Mouse (Mus musculus): ENCODE data around the gene Med12l. TPM values are rescaled to one million over a fixed set of nuclear protein-coding genes. Genes with fewer than 3 reads are reported as not detected.
"Not testable (repeated sequence)": the region's sequence is repeated elsewhere in the genome, so short reads cannot be mapped to it uniquely, and the experiment has no call there.

Med12l gene
- polyA plus RNA-seq, 1 experiment, result 11.7 TPM

DNA sequence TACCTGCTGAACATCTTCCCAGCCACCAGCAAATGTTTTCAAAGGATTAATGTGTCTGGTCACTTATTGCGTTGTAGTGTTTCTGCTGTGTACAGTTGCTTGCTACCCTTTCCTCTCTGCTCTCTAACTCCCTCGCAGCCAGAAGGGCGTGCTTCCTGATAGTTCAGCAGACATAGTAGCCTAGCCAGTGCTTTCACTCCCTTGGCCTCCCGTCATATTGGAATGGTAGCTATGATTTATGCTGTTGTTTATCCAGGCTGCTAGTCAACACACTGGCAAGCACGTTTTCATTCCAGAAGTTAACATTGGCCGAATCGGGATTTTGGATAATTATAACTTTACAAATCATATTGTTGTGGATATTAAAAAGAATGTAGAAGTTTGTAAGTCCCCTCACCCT, 54.5 kb downstream of the Med12l start:
- TF ChIP-seq POLR2A (IDR thresholded peaks at IDR 0.05; ENCODE audit: insufficient read depth, low read length) (no peak), CTCF (IDR thresholded peaks at IDR 0.05; ENCODE audit: low read depth, low read length) (no peak), EP300 (IDR thresholded peaks at IDR 0.05; ENCODE audit: insufficient read depth, low read depth, low read length) (no peak)
- no peak overlapping the region for H3K4me3 ChIP-seq (ENCODE audit: low read depth, low read length)
- no peaks in the 10 kb centered on the region for H3K36me3 ChIP-seq (ENCODE audit: control insufficient read depth, insufficient read depth, low read length, poor library complexity, severe bottlenecking)
- no peak overlapping the region for H3K9ac ChIP-seq (ENCODE audit: low read depth, poor library complexity, severe bottlenecking)
- H3K27me3 ChIP-seq (ENCODE audit: control insufficient read depth, insufficient read depth, low read length, poor library complexity, severe bottlenecking), result no peaks in the 10 kb centered on the region
- no peak overlapping the region for H3K27ac ChIP-seq (ENCODE audit: insufficient read depth, low read length)
- H3K9me3 ChIP-seq (replicated peaks; ENCODE audit: control insufficient read depth, insufficient read depth, low read length, poor library complexity, severe bottlenecking), result no peaks in the 10 kb centered on the region
- no peaks in the 10 kb centered on the region for H3K4me1 ChIP-seq (ENCODE audit: control insufficient read depth, insufficient read depth, low read length)

DNA sequence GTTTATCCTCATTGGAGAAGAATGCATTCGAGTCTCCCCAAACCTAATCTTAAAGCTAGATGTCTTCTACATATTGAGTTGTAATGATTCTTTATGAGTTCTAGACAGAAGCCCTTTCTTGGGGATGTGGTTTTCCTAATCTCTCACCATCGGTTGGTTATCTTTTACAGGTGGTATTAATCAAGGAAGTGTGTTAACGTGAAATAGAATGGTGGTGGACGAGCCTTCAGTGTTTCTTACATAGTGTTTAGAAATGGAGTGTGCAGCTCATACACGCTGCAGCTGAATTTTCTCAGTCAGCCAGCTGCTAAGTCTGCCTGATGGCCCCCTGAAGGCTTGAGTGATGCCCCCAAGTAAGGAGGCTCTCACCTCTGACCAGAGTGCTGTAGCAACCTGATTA, 56.5 kb downstream of the Med12l start:
- TF ChIP-seq EP300 (IDR thresholded peaks at IDR 0.05; ENCODE audit: insufficient read depth, low read depth, low read length) (no peak), POLR2A (IDR thresholded peaks at IDR 0.05; ENCODE audit: insufficient read depth, low read length) (no peak), CTCF (IDR thresholded peaks at IDR 0.05; ENCODE audit: low read depth, low read length) (no peak)
- H3K9ac ChIP-seq (ENCODE audit: low read depth, poor library complexity, severe bottlenecking), result no peak overlapping the region
- no peak overlapping the region for H3K27ac ChIP-seq (ENCODE audit: insufficient read depth, low read length)
- H3K36me3 ChIP-seq (ENCODE audit: control insufficient read depth, insufficient read depth, low read length, poor library complexity, severe bottlenecking), result no peaks in the 10 kb centered on the region
- no peak overlapping the region for H3K4me3 ChIP-seq (ENCODE audit: low read depth, low read length)
- no peaks in the 10 kb centered on the region for H3K4me1 ChIP-seq (ENCODE audit: control insufficient read depth, insufficient read depth, low read length)
- no peaks in the 10 kb centered on the region for H3K27me3 ChIP-seq (ENCODE audit: control insufficient read depth, insufficient read depth, low read length, poor library complexity, severe bottlenecking)
- H3K9me3 ChIP-seq (replicated peaks; ENCODE audit: control insufficient read depth, insufficient read depth, low read length, poor library complexity, severe bottlenecking), result no peaks in the 10 kb centered on the region

DNA sequence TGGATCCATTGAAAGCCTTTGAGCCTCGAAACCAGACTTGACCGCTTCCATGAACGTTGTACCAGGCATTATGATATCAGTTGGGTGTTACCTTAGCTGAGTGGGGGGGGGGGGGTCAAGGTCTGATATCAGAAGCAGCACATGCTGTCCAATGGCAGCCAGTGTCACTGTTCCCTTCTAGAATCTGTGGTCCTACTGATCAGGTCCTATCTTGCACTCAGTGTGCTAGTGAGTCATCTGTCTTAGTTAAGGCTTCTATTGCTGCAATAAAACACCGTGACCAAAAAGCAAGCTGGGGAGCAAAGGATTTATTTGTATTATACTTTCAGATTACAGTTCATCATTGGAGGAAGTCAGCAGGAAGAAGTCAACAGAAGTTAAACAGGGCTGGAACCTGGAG, 57.8 kb downstream of the Med12l start:
- H3K36me3 ChIP-seq (ENCODE audit: control insufficient read depth, insufficient read depth, low read length, poor library complexity, severe bottlenecking), result no peaks in the 10 kb centered on the region
- no peaks in the 10 kb centered on the region for H3K27me3 ChIP-seq (ENCODE audit: control insufficient read depth, insufficient read depth, low read length, poor library complexity, severe bottlenecking)
- H3K4me3 ChIP-seq (ENCODE audit: low read depth, low read length), result no peak overlapping the region
- no peaks in the 10 kb centered on the region for H3K9me3 ChIP-seq (replicated peaks; ENCODE audit: control insufficient read depth, insufficient read depth, low read length, poor library complexity, severe bottlenecking)
- no peak overlapping the region for H3K9ac ChIP-seq (ENCODE audit: low read depth, poor library complexity, severe bottlenecking)
- H3K4me1 ChIP-seq (ENCODE audit: control insufficient read depth, insufficient read depth, low read length), result no peaks in the 10 kb centered on the region
- no peak overlapping the region for H3K27ac ChIP-seq (ENCODE audit: insufficient read depth, low read length)
- no peak for TF ChIP-seq CTCF (IDR thresholded peaks at IDR 0.05; ENCODE audit: low read depth, low read length)
- no peak for TF ChIP-seq POLR2A (IDR thresholded peaks at IDR 0.05; ENCODE audit: insufficient read depth, low read length)
- TF ChIP-seq EP300 (IDR thresholded peaks at IDR 0.05; ENCODE audit: insufficient read depth, low read depth, low read length), result no peak

- H3K4me1 ChIP-seq (ENCODE audit: control insufficient read depth, insufficient read depth, low read length), result no peaks in the 10 kb centered on the region
- TF ChIP-seq POLR2A (IDR thresholded peaks at IDR 0.05; ENCODE audit: insufficient read depth, low read length), result no peak
- no peak for TF ChIP-seq EP300 (IDR thresholded peaks at IDR 0.05; ENCODE audit: insufficient read depth, low read depth, low read length)
- no peak for TF ChIP-seq CTCF (IDR thresholded peaks at IDR 0.05; ENCODE audit: low read depth, low read length)
- H3K27ac ChIP-seq (ENCODE audit: insufficient read depth, low read length), result no peak overlapping the region
- no peak overlapping the region for H3K4me3 ChIP-seq (ENCODE audit: low read depth, low read length)
- no peaks in the 10 kb centered on the region for H3K36me3 ChIP-seq (ENCODE audit: control insufficient read depth, insufficient read depth, low read length, poor library complexity, severe bottlenecking)
- no peaks in the 10 kb centered on the region for H3K27me3 ChIP-seq (ENCODE audit: control insufficient read depth, insufficient read depth, low read length, poor library complexity, severe bottlenecking)
- no peaks in the 10 kb centered on the region for H3K9me3 ChIP-seq (replicated peaks; ENCODE audit: control insufficient read depth, insufficient read depth, low read length, poor library complexity, severe bottlenecking)
- no peak overlapping the region for H3K9ac ChIP-seq (ENCODE audit: low read depth, poor library complexity, severe bottlenecking)
These were observed 60.3 kb downstream of the Med12l start for GRCm38 (mm10) chr3:59065937-59066336.

DNA sequence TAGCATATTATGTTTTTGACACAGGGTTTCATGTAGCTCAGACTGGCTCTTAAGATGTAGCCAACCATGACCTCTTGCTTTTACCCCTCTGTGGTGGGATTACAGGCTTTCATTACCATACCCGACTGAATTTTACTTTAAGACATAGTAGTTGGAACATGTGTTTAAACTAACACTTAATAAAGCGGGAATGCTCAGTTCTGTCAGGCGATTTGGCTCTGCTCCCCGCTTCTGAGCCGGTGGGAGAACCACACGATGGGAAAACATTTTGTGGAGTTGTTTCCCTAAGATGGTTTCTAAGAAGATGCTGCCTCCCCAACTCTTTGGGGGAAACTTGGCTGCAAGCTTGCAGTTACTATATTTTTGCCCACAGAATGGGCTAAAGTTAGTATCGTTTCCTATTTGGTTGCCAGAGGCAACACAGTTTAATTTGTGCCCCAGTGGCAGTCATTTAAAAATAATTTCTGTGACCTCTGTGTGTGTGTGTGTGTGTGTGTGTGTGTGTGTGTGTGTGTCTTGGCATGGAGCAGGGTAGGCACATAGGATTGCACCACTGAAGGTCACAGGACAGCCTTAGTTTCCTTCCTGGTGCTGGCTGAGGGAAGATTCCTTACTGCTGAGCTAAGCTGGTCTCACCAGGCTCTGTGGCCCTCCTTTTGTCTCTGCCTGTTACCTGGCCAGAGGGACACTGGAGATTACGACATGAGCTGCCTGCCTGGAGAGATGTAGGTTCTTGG, 61.1 kb downstream of the Med12l start:
- Histone ChIP-seq H3K9ac (ENCODE audit: low read depth, poor library complexity, severe bottlenecking) (no peak overlapping the region), H3K27me3 (ENCODE audit: control insufficient read depth, insufficient read depth, low read length, poor library complexity, severe bottlenecking) (no peaks in the 10 kb centered on the region), H3K4me1 (ENCODE audit: control insufficient read depth, insufficient read depth, low read length) (no peaks in the 10 kb centered on the region), H3K36me3 (ENCODE audit: control insufficient read depth, insufficient read depth, low read length, poor library complexity, severe bottlenecking) (no peaks in the 10 kb centered on the region), H3K27ac (ENCODE audit: insufficient read depth, low read length) (no peak overlapping the region), H3K4me3 (ENCODE audit: low read depth, low read length) (no peak overlapping the region), H3K9me3 (replicated peaks; ENCODE audit: control insufficient read depth, insufficient read depth, low read length, poor library complexity, severe bottlenecking) (no peaks in the 10 kb centered on the region)
- TF ChIP-seq EP300 (IDR thresholded peaks at IDR 0.05; ENCODE audit: insufficient read depth, low read depth, low read length), result no peak

- not testable (repeated sequence) for H3K4me3 ChIP-seq (ENCODE audit: low read depth, low read length); H3K9me3 ChIP-seq (replicated peaks; ENCODE audit: control insufficient read depth, insufficient read depth, low read length, poor library complexity, severe bottlenecking); H3K36me3 ChIP-seq (ENCODE audit: control insufficient read depth, insufficient read depth, low read length, poor library complexity, severe bottlenecking); H3K4me1 ChIP-seq (ENCODE audit: control insufficient read depth, insufficient read depth, low read length); H3K9ac ChIP-seq (ENCODE audit: low read depth, poor library complexity, severe bottlenecking); H3K27me3 ChIP-seq (ENCODE audit: control insufficient read depth, insufficient read depth, low read length, poor library complexity, severe bottlenecking); H3K27ac ChIP-seq (ENCODE audit: insufficient read depth, low read length)
These were observed 63.4 kb downstream of the Med12l start for GRCm38 (mm10) chr3:59069071-59069470.
